Mouse (Mus musculus): Measurements from ENCODE around the gene Zfp986.
"Not testable (repeated sequence)": the region's sequence is repeated elsewhere in the genome, so short reads cannot be mapped to it uniquely, and the experiment has no call there.

DNA sequence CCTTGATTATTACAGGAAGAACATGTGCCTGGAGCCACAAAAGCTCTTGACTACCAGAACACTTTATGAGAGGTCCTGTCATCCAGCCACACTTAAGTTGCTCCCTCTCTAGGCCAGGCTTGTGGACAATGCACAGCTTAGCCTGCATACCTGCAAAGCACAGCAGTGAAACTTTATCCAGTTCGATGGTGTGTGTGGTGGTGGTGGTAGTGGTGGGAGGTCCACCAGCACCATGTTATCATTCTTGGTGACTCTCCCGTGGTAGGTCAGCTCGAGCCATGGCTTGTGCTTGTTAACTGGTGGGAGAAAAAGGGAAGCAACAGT lies 19.7 kb upstream of the Zfp986 start:
- not testable (repeated sequence) for TF ChIP-seq CTCF (conservative IDR thresholded peaks at IDR 0.05; ENCODE audit: low read length); POU5F1 (IDR thresholded peaks at IDR 0.05; ENCODE audit: borderline replicate concordance, low read length); NANOG (IDR thresholded peaks at IDR 0.05; ENCODE audit: borderline replicate concordance, low read length)
